Mouse (Mus musculus): ENCODE results near the gene Izumo4.

DNA sequence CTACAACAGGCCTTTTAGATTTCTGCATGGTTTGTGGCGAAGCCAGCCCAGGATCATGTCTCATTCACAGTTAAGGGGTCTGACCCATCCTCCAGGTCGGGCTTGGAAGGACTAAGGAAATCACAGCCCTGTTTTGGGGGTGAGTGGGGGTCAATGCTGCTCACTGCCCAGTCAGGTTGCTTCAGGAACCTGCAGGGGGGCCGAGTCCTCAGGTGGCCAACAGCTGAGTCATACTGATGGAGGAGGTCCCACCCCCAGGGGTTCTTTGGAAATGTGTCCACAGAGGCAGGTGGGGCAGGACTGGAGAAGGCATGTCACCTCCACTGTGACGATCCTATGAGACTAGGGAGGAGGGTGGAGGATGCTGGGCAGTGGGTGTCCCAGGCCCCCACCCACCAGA is 36.5 kb upstream of the Izumo4 start:
- TF ChIP-seq CTCF (IDR thresholded peaks at IDR 0.05; ENCODE audit: low read depth) (no peak), EP300 (IDR thresholded peaks at IDR 0.05; ENCODE audit: low read depth) (no peak)
